ENCODE assay signal across 8 mouse cellular contexts in genomic region chr5:77275950-77276349, GRCm38 (mm10). TPM values are rescaled to one million over a fixed set of nuclear protein-coding genes. Genes with fewer than 3 reads are reported as not detected.
A peak's percentile ranks its signal among the peaks of the same experiment; 100 is the strongest.
DNase-seq lines count a peak whose midpoint lies in the region; TF ChIP-seq lines count a peak whose summit lies in the region.

No protein-coding gene starts in this region.

- peaks cover 27% of the 10 kb centered on the region for H3K36me3 ChIP-seq in spleen, adult 2 months (ENCODE audit: control insufficient read depth, insufficient read depth, low read length)

- 86% methylated on average over 5 of the region's 5 CpGs for WGBS in spleen, adult 2 months

- H3K27me3 ChIP-seq in spleen, adult 2 months (ENCODE audit: control insufficient read depth, insufficient read depth, low read length), result no peaks in the 10 kb centered on the region

- peak; percentile 78 for TF ChIP-seq CTCF in layer of hippocampus, adult 2 months (conservative IDR thresholded peaks at IDR 0.05)
- TF ChIP-seq CTCF in spleen, adult 2 months (IDR thresholded peaks at IDR 0.05; ENCODE audit: extremely low read depth, insufficient read depth, insufficient read length, insufficient replicate concordance), result peak; percentile 2; the same call in 1 of the 2 replicates

- intact Hi-C loops in left cerebral cortex, postnatal 10 days (cut with DNase I), result no loop called here

- TF ChIP-seq POLR2A in spleen, adult 2 months (IDR thresholded peaks at IDR 0.05; ENCODE audit: low read depth, low read length), result no peak

- H3K4me3 ChIP-seq in layer of hippocampus, adult 2 months, result no peak overlapping the region
- no peak overlapping the region for H3K4me3 ChIP-seq in spleen, adult 2 months (ENCODE audit: extremely low read depth, insufficient read depth, insufficient read length)

- peak; percentile 67 for DNase-seq in cerebellum, postnatal 10 days
- DNase-seq in cerebellum, adult 9-10 months, result no peak
- DNase-seq in layer of hippocampus, adult 2 months (ENCODE audit: low spot score in 2 of 2), result no peak
- no peak for DNase-seq in layer of hippocampus, adult 8-10 months (ENCODE audit: low spot score in 2 of 2)
- DNase-seq in T-cell, adult 2 months (ENCODE audit: low spot score), result peak; percentile 40
- peak; percentile 69 to 71 for DNase-seq in kidney, postnatal 4 days
- peak in 1 of 2 experiments; percentile 57 for DNase-seq in spleen, adult 2 months (ENCODE audit: low read depth in 1 of 2, low spot score in 2 of 2)
- DNase-seq in left cerebral cortex, postnatal 10 days (ENCODE audit: extremely low spot score in 1 of 2, low spot score in 2 of 2), result no peak

- H3K27ac ChIP-seq in layer of hippocampus, adult 2 months, result no peak overlapping the region
- no peak overlapping the region for H3K27ac ChIP-seq in spleen, adult 2 months (ENCODE audit: insufficient read depth, low read length)

- peaks cover 10% of the 10 kb centered on the region; the same call in 1 of the 2 replicates for H3K4me1 ChIP-seq in spleen, adult 2 months (ENCODE audit: control insufficient read depth, insufficient read depth, insufficient read length)

RNA-seq across cellular contexts. Expression of gene Rest, which starts 10.7 kb away (rescaled TPM):
- total RNA-seq in layer of hippocampus, adult 2 months (2021), result 1 to 10 TPM; 3.4 to 4.4 TPM
- total RNA-seq in layer of hippocampus, adult 8-10 months (2022), result 1 to 10 TPM; 4.1 to 6.4 (median 5.2) TPM
- 6.5 and 8.0 TPM in 2 replicates for polyA plus RNA-seq in spleen, adult 2 months (2012; rRNA removed)
- 1 to 10 TPM; 4.2 to 5.0 TPM for total RNA-seq in left cerebral cortex, postnatal 10 days (2021)

RNA-seq across cellular contexts. Expression of gene Noa1, which starts 33.9 kb away (rescaled TPM):
- total RNA-seq in layer of hippocampus, adult 2 months (2021), result 10 to 100 TPM; 25.7 to 25.9 TPM
- total RNA-seq in layer of hippocampus, adult 8-10 months (2022), result 10 to 100 TPM; 21.8 to 30.1 (median 23.7) TPM
- 14.1 and 19.8 TPM in 2 replicates for polyA plus RNA-seq in spleen, adult 2 months (2012; rRNA removed)
- total RNA-seq in left cerebral cortex, postnatal 10 days (2021), result 10 to 100 TPM; 23.3 to 27.5 TPM

RNA-seq across cellular contexts. Expression of gene Polr2b, which starts 34.0 kb away (rescaled TPM):
- 10 to 100 TPM; 48.3 to 51.5 TPM for total RNA-seq in layer of hippocampus, adult 2 months (2021)
- 10 to 100 TPM; 45.8 to 49.4 (median 47.3) TPM for total RNA-seq in layer of hippocampus, adult 8-10 months (2022)
- 8.5 and 16.8 TPM in 2 replicates for polyA plus RNA-seq in spleen, adult 2 months (2012; rRNA removed)
- total RNA-seq in left cerebral cortex, postnatal 10 days (2021), result 10 to 100 TPM; 50.9 to 54.2 TPM

Comparison
In these comparisons a context has a peak if more than half of its experiments do, and no peak if none do; other contexts are left out.
1. DNase-seq: peak in cerebellum, postnatal 10 days (2 of 2), T-cell, adult 2 months (single experiment) and kidney, postnatal 4 days (2 of 2); none in cerebellum, adult 9-10 months (single experiment), layer of hippocampus, adult 2 months (0 of 2), layer of hippocampus, adult 8-10 months (0 of 2) and left cerebral cortex, postnatal 10 days (0 of 2).